Mouse (Mus musculus) adrenal gland, postnatal 0 days (tissue): ENCODE results near the gene Slx. TPM values are rescaled to one million over a fixed set of nuclear protein-coding genes. Genes with fewer than 3 reads are reported as not detected.

ENCODE experiments used
- microRNA-seq: library from miRNA; unstranded; fragments of <30 nt; microRNA quantifications from one replicate; pipeline ENCODE4, GENCODE M21; 2016; ENCODE audit warnings: borderline replicate concordance; ENCODE audit not compliant: insufficient number of aligned reads
- polyA plus RNA-seq: library from polyadenylated mRNA; unstranded; fragments of >200 nt; fragmentation: Nextera tagmentation; extraction: Ambion mirVana; gene quantifications from 2 replicates; pipeline ENCODE4 v1.2.1, GENCODE M21; 2015

Gene Slx
- polyA plus RNA-seq = not detected in 2 replicates

DNA sequence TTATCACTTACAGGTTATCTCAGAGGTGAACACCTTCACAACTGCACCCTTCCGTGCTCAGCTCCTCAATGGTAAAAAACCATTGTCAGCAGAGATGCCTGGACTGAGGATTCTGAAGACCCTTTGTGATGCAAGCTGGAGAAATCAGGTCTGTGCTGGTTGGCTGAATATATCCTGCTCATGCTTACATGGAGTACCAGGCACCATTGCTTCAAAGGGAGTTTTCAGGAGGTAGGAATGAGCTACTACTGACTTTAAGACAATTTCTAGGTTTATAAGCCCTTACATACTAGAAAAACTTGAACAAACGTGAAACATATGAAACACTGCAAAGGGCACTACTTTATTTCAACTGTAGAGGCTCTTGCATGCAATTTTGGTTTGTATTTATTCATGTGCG lies at the start of gene Slx:
Gene Slx, minus strand, starts transcription at position 101 of the 400 bp plus-strand sequence.

Small RNA genes lying within 50 kb of the gene (microRNA-seq; reads per million reads assigned to microRNA genes)
- not detected for gene Gm27341

Other genes with a start within 250 kb of the Slx start
- not detected in 2 replicates for gene Gm2030, start 235.5 kb downstream of the Slx start, polyA plus RNA-seq
- not detected in 2 replicates for gene Gm14525, start 157.1 kb upstream of the Slx start, polyA plus RNA-seq